Mouse (Mus musculus) forebrain, embryonic 11.5 days (tissue): ENCODE results near the gene Haghl. TPM values are rescaled to one million over a fixed set of nuclear protein-coding genes. Genes with fewer than 3 reads are reported as not detected.

ENCODE experiments used
- ATAC-seq: fragments of 200-750 bp; cut with Nextera tagmentation; replicated peaks from 2 replicates; pipeline ENCODE4 v1.8.0; 2017; ENCODE audit warnings: moderate TSS enrichment; ENCODE audit not compliant: low FRiP score
- DNase-seq: peaks from one replicate; pipeline ENCODE4 v3.0.0-alpha.2; 2017; ENCODE audit warnings: low spot score
- H3K27ac ChIP-seq: fragments of 300-500 bp; sonication (generic); 2 replicates; pipeline ENCODE4 v1.5.1; 2014; ENCODE audit warnings: low read depth, low read length
- H3K27me3 ChIP-seq: fragments of 300-500 bp; sonication (generic); 2 replicates; pipeline ENCODE4 v1.6.1; 2014; ENCODE audit warnings: mild to moderate bottlenecking, low read length, mixed read lengths; ENCODE audit not compliant: control insufficient read depth, insufficient read depth
- H3K36me3 ChIP-seq: fragments of 300-500 bp; sonication (generic); 2 replicates; pipeline ENCODE4 v1.6.1; 2014; ENCODE audit warnings: mild to moderate bottlenecking, low read length, moderate library complexity, mixed read lengths; ENCODE audit not compliant: control insufficient read depth, insufficient read depth
- H3K4me1 ChIP-seq: fragments of 300-500 bp; sonication (generic); replicated peaks from 2 replicates; pipeline ENCODE4 v1.6.1; 2014; ENCODE audit warnings: low read length, mixed read lengths; ENCODE audit not compliant: control insufficient read depth, insufficient read depth
- H3K4me2 ChIP-seq: fragments of 300-500 bp; sonication (generic); 2 replicates; pipeline ENCODE4 v1.6.1; 2014; ENCODE audit warnings: low read depth, mild to moderate bottlenecking, low read length, moderate library complexity, mixed read lengths; ENCODE audit not compliant: severe bottlenecking
- H3K4me3 ChIP-seq: fragments of 300-500 bp; sonication (generic); 2 replicates; pipeline ENCODE4 v1.5.1; 2014; ENCODE audit warnings: low read depth, low read length
- H3K9ac ChIP-seq: fragments of 300-500 bp; sonication (generic); 2 replicates; pipeline ENCODE4 v1.6.1; 2014; ENCODE audit warnings: low read length
- H3K9me3 ChIP-seq: fragments of 300-500 bp; sonication (generic); 2 replicates; pipeline ENCODE4 v1.6.1; 2016; ENCODE audit warnings: low read length, mixed read lengths; ENCODE audit not compliant: control insufficient read depth
- WGBS: fragments of 180-500 bp; shearing (Covaris S2); extraction: QIAGEN DNeasy Blood & Tissue Kit; methylation state at CpG from one replicate; pipeline ENCODE4 v1.1.7; 2014; 5-methylcytosine and 5-hydroxymethylcytosine counted together
- polyA plus RNA-seq: library from polyadenylated mRNA; unstranded; fragments of >200 nt; fragmentation: Nextera tagmentation; extraction: Ambion mirVana; gene quantifications from 2 replicates; pipeline ENCODE4 v1.2.1, GENCODE M21; 2014

Gene Haghl
- polyA plus RNA-seq, 1 experiment from 2014 or later, result 76.1 TPM

DNA sequence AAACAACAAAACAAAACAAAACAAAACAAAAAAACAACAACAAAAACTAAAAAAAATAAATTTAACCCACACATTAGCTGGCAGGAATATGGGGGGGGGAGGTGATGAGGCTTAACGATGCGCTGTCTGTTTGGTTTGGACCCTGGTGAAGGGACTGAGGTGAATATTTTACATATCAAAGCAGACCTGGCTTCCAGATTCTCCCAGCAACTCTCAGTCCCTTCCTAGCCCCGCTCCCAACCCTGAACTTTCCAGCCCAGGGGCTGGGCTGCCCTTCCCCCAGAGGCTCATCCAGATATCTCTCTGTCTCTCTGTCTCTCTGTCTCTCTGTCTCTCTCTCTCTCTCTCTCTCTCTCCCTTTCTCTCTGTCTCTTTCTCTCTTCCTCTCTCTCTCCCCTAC is 22.9 kb downstream of the Haghl start:
- Histone ChIP-seq H3K9me3 (no peaks in the 10 kb centered on the region), H3K9ac (no peak overlapping the region), H3K4me3 (no peak overlapping the region), H3K36me3 (no peaks in the 10 kb centered on the region), H3K27me3 (0 out of 2 replicates have a peak, but pooled peaks cover 2% of the 10 kb centered on the region), H3K4me1 (0 out of 2 replicates have a peak, but pooled peaks cover 2% of the 10 kb centered on the region), H3K27ac (no peak overlapping the region), H3K4me2 (no peak overlapping the region)
- DNase-seq (no peak), ATAC-seq (no peak)
- WGBS, result 45% methylated on average over 3 of the region's 3 CpGs

DNA sequence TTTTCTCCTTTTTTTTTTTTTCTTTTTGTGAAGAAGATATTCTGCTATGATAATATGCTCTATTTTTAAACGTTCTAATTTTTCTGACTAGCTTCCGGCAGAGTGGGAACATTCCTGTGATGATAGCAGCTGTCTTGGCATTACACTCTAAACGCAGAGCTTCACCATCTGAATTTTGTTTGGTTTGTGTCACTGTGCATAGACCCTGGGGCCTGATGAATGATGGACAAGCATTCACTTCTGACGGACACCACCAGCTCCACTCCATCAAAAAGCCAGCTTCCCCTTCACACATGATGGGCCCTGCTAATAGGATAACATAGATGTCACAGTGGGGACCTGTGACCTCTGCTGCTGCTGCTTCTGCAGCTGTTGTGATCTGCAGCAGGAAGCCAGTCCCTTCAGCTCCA is 23.9 kb downstream of the Haghl start:
- DNase-seq (no peak), ATAC-seq (no peak)
- Histone ChIP-seq H3K4me1 (0 out of 2 replicates have a peak, but pooled peaks cover 2% of the 10 kb centered on the region), H3K27ac (no peak overlapping the region), H3K9ac (no peak overlapping the region), H3K4me3 (no peak overlapping the region), H3K27me3 (no peaks in the 10 kb centered on the region), H3K4me2 (no peak overlapping the region), H3K9me3 (no peaks in the 10 kb centered on the region), H3K36me3 (no peaks in the 10 kb centered on the region)
- WGBS, result 66% methylated on average over 4 of the region's 4 CpGs

DNA sequence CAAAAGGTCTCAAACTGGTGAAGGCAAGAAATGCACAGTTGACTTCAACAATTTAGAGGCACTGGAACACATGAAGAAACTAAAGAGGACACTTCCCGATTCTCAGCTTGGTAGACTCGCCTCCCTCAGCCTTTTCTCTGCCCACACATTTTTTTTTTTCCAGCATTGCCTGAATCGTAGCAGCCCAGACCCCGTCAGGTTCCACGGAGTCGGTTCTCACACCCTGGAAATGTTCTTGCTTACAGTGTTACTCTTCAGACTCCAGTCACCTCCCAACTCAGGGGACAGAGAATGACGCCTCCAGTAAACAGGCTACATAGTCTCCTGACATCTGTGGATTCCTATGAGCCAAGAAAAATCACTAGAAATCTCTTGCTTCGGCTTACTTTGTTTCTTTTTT is 25.3 kb downstream of the Haghl start:
- no peak for DNase-seq
- Histone ChIP-seq H3K27ac (no peak overlapping the region), H3K27me3 (no peaks in the 10 kb centered on the region), H3K9ac (no peak overlapping the region), H3K36me3 (no peaks in the 10 kb centered on the region), H3K4me1 (no peaks in the 10 kb centered on the region), H3K4me3 (no peak overlapping the region), H3K4me2 (no peak overlapping the region), H3K9me3 (no peaks in the 10 kb centered on the region)
- no peak for ATAC-seq
- WGBS, result 79% methylated on average over 8 of the region's 8 CpGs

DNA sequence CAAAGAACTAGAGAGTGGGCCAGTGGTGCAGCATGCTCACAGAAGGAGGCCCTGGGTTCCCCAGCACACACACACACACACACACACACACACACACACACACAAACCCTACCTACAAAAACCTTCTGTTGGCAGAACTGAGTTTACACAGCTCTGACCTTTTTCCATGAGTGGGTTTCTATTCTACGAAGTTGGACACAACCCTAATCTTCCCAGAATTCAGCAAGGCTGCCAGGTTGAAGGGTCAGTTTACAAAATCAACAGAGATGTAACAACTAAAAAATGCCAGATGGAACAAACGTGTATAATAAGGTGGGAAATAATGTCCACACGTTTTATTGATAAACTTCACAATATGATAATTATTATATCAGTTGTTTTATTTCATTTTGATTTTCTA is 27.8 kb downstream of the Haghl start:
- Histone ChIP-seq H3K4me3 (no peak overlapping the region), H3K27me3 (no peaks in the 10 kb centered on the region), H3K27ac (no peak overlapping the region), H3K36me3 (no peaks in the 10 kb centered on the region), H3K4me1 (no peaks in the 10 kb centered on the region), H3K9me3 (no peaks in the 10 kb centered on the region), H3K9ac (no peak overlapping the region), H3K4me2 (no peak overlapping the region)
- WGBS, result 75% methylated on average over 3 of the region's 3 CpGs
- no peak for ATAC-seq
- DNase-seq, result no peak

DNA sequence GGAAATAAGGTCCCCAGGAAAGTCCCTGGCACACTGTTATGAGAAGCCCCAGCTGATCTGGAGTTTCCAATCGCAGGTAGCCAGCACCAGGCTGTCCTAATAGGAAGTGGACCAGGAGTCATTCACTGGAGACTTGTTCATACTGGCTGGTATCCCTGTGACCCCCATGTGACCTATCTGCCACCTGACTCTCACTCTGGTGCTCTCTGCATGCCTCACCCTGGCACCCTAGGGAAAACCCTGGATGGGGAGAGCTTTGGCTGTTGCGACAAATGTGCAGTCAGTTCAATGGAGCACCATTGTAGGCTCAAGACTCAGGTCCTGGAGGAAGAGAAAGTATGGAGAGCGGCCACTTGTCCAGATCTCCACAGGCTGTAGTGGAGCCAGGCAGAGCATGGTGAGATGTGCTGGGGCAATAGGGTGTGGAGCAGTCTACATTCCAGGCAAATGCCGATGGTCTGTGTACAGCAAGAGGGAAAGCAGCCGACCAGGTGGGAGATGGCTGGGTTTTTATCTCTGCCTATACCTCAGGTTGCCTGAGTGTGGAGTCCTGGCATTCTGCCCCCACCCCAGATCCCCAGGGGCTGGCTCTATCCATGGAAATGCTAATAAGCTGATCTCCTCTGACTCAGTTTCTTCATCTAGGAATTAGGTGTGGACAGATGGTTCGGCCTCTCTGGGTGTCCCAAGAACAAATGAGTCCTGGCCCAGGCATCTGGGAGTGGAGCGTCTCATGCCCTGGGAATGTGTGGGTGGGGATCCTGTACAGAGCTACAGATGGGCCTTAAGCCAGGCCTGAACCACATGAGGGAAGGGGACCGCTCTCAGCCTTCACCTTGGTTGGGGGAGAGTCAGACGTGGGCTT is 28.9 kb downstream of the Haghl start:
- no peaks in the 10 kb centered on the region for H3K36me3 ChIP-seq
- H3K9ac ChIP-seq, result no peak overlapping the region
- no peaks in the 10 kb centered on the region for H3K4me1 ChIP-seq
- 84% methylated on average over 9 of the region's 9 CpGs for WGBS
- H3K4me2 ChIP-seq, result no peak overlapping the region
- no peaks in the 10 kb centered on the region for H3K27me3 ChIP-seq
- H3K4me3 ChIP-seq, result no peak overlapping the region
- DNase-seq, result no peak
- no peaks in the 10 kb centered on the region for H3K9me3 ChIP-seq
- H3K27ac ChIP-seq, result no peak overlapping the region
- no peak for ATAC-seq

DNA sequence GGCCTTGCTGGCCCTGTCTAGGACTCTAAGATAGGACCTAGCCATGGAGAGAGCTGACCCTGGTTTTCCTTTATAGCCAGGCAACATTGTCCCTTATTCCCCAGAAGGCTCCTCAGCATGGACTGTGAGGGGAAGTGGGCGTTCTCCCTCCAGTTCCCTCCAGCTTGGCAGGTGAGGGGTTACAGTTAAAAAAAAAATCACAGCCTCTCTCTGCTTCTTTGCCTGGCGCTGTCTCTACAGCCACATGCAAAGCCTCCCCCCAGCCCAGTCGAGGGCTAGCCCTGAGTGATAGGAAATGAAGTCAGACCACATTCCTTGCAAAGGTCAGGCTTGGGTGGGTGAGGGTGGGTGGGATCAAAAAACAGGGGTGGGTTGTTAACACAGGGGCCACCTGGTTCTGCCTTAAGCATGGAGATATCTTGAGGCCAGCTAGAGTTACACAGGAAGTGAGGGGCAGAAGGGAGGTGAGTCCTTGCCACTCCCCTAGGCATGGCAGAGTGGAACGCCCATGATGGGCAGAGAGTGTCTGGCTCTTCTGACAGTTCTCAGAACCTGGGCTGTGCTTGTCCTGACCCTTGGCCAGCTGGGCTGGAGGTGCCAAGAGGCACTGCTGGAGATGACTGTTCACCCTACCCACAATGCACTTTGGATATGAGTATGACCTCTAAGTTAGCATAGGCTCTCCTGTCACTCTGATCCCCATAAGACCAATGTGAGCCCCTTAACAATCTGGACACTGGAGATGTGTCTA is 29.7 kb downstream of the Haghl start:
- Histone ChIP-seq H3K36me3 (no peaks in the 10 kb centered on the region), H3K9ac (no peak overlapping the region), H3K4me1 (no peaks in the 10 kb centered on the region), H3K27ac (no peak overlapping the region), H3K4me3 (no peak overlapping the region), H3K27me3 (no peaks in the 10 kb centered on the region), H3K4me2 (no peak overlapping the region), H3K9me3 (no peaks in the 10 kb centered on the region)
- ATAC-seq, result no peak
- WGBS, result 66% methylated on average over 4 of the region's 4 CpGs
- DNase-seq, result no peak

DNA sequence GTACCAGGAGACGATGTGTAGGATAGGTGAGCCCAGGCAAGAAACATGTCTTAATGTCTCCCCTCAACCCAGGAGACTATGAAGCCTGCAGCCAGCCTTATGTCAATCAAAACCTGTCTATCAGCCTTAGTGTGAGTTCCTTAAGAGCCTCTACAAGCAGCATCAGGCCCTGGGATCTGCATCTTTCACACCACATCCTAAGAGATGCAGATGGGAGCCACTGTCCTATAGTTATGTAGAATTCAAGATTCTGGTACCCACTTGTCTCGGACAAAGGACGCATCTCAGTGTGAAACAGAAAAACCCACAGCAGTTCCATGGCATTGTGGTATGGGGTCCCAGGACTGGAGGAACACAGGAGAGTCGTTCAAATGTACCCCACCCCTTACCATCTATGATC is 30.4 kb downstream of the Haghl start:
- no peak overlapping the region for H3K4me2 ChIP-seq
- no peak overlapping the region for H3K9ac ChIP-seq
- no peaks in the 10 kb centered on the region for H3K9me3 ChIP-seq
- no peak overlapping the region for H3K27ac ChIP-seq
- no peaks in the 10 kb centered on the region for H3K36me3 ChIP-seq
- ATAC-seq (no peak), DNase-seq (no peak)
- no peaks in the 10 kb centered on the region for H3K27me3 ChIP-seq
- H3K4me3 ChIP-seq, result no peak overlapping the region
- WGBS, result 71% methylated on average over 4 of the region's 4 CpGs
- no peaks in the 10 kb centered on the region for H3K4me1 ChIP-seq

DNA sequence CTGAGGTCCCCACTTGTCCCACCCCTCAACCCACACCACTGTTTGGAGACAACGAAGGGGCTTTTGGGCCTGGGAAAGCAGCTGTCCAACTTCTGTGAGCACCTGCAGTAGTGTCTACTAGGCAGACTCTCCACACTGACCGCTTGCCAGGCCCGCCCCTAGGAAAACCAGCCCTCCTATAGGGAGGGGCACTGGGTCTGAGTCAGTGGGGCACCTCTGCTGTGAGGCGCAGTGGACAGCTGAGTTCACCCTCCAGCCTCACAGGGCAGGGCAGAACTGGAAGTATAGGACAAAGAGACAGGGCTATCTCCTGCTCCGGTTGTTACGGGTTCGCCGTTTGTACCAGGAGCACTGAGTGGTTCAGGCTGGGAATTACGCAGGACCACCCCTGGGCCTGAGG is 31.2 kb downstream of the Haghl start, which contains the start of gene Msln:
TSS of gene Msln (minus strand) at position 138 of the 400 bp plus-strand sequence.
- WGBS, result 88% methylated on average over 9 of the region's 9 CpGs
- no peak for ATAC-seq
- no peak within 1 kb of the TSS for H3K27ac ChIP-seq

More for the DNA sequence above, 31.2 kb downstream of the Haghl start, which contains the start of gene Msln:
- no peaks in the 10 kb centered on the region for H3K4me1 ChIP-seq
- no peak within 1 kb of the TSS for H3K9ac ChIP-seq
- no peak for DNase-seq
- H3K27me3 ChIP-seq, result no peaks in the 10 kb centered on the region
- no peaks in the 10 kb centered on the region for H3K36me3 ChIP-seq
- no peaks in the 10 kb centered on the region for H3K9me3 ChIP-seq
- no peak within 1 kb of the TSS for H3K4me2 ChIP-seq
- H3K4me3 ChIP-seq, result no peak within 1 kb of the TSS
